Mouse (Mus musculus) lung, embryonic 14.5 days (tissue): ENCODE results near the gene Inpp4a. TPM values are rescaled to one million over a fixed set of nuclear protein-coding genes. Genes with fewer than 3 reads are reported as not detected.

Source experiments
- ATAC-seq: fragments of 200-750 bp; cut with Nextera tagmentation; 2 replicates; pipeline ENCODE4 v1.8.0; 2017; ENCODE audit warnings: mild to moderate bottlenecking, moderate TSS enrichment, moderate library complexity; ENCODE audit not compliant: insufficient read depth
- DNase-seq: peaks from one replicate; pipeline ENCODE4 v3.0.0-alpha.2; 2015
- H3K27ac ChIP-seq: fragments of 300-500 bp; sonication (generic); 2 replicates; pipeline ENCODE4 v1.5.1; 2014; ENCODE audit warnings: low read depth, mild to moderate bottlenecking, moderate library complexity
- H3K27me3 ChIP-seq: fragments of 300-500 bp; sonication (generic); 2 replicates; pipeline ENCODE4 v1.6.1; 2014; ENCODE audit warnings: low read length, control low read depth; ENCODE audit not compliant: insufficient read depth
- H3K36me3 ChIP-seq: fragments of 300-500 bp; sonication (generic); 2 replicates; pipeline ENCODE4 v1.6.1; 2014; ENCODE audit warnings: control low read depth; ENCODE audit not compliant: insufficient read depth
- H3K4me1 ChIP-seq: fragments of 300-500 bp; sonication (generic); 2 replicates; pipeline ENCODE4 v1.6.1; 2014; ENCODE audit warnings: antibody characterized with exemption, control low read depth; ENCODE audit not compliant: insufficient read depth
- H3K4me2 ChIP-seq: fragments of 300-500 bp; sonication (generic); 2 replicates; pipeline ENCODE4 v1.6.1; 2014; ENCODE audit warnings: mild to moderate bottlenecking
- H3K4me3 ChIP-seq: fragments of 300-500 bp; sonication (generic); 2 replicates; pipeline ENCODE4 v1.5.1; 2014; ENCODE audit warnings: low read depth, low read length
- H3K9ac ChIP-seq: fragments of 300-500 bp; sonication (generic); 2 replicates; pipeline ENCODE4 v1.6.1; 2014
- H3K9me3 ChIP-seq: fragments of 300-500 bp; sonication (generic); 2 replicates; pipeline ENCODE4 v1.6.1; 2016; ENCODE audit warnings: low read depth, low read length, control low read depth
- CTCF ChIP-seq: IDR thresholded peaks from 2 replicates; pipeline ENCODE4 v1.5.1; 2016; ENCODE audit warnings: antibody characterized with exemption, low read depth
- WGBS: fragments of 180-500 bp; shearing (Covaris S2); extraction: QIAGEN DNeasy Blood & Tissue Kit; methylation state at CpG from one replicate; pipeline ENCODE4 v1.1.7; 2014; 5-methylcytosine and 5-hydroxymethylcytosine counted together
- polyA plus RNA-seq: library from polyadenylated mRNA; unstranded; fragments of >200 nt; fragmentation: Nextera tagmentation; extraction: Ambion mirVana; gene quantifications from 2 replicates; pipeline ENCODE4 v1.2.1, GENCODE M21; 2014

Gene Inpp4a
- polyA plus RNA-seq, 1 experiment from 2014 or later: 11.1 TPM

GRCm38 (mm10) chr1:37322690-37323089 lies 23.0 kb downstream of the Inpp4a start:
- Histone ChIP-seq H3K9me3 (no peaks in the 10 kb centered on the region), H3K4me3 (no peak overlapping the region), H3K36me3 (no peaks in the 10 kb centered on the region), H3K4me2 (no peak overlapping the region), H3K4me1 (no peaks in the 10 kb centered on the region), H3K9ac (no peak overlapping the region), H3K27me3 (no peaks in the 10 kb centered on the region), H3K27ac (no peak overlapping the region)
- no peak for DNase-seq
- 84% methylated on average over 2 of the region's 2 CpGs for WGBS
- TF ChIP-seq CTCF: no peak
- ATAC-seq: no peak

GRCm38 (mm10) chr1:37323208-37323607 lies 23.5 kb downstream of the Inpp4a start:
- no peak overlapping the region for H3K9ac ChIP-seq
- H3K27me3 ChIP-seq: no peaks in the 10 kb centered on the region
- H3K4me2 ChIP-seq: no peak overlapping the region
- no peaks in the 10 kb centered on the region for H3K9me3 ChIP-seq
- H3K36me3 ChIP-seq: no peaks in the 10 kb centered on the region
- ATAC-seq: no peak
- no peak for DNase-seq
- H3K27ac ChIP-seq: no peak overlapping the region
- TF ChIP-seq CTCF: no peak
- no peaks in the 10 kb centered on the region for H3K4me1 ChIP-seq
- 82% methylated on average over 4 of the region's 4 CpGs for WGBS
- no peak overlapping the region for H3K4me3 ChIP-seq

GRCm38 (mm10) chr1:37324569-37324968 lies 24.9 kb downstream of the Inpp4a start:
- Histone ChIP-seq H3K9me3 (no peaks in the 10 kb centered on the region), H3K27me3 (no peaks in the 10 kb centered on the region), H3K4me3 (no peak overlapping the region), H3K9ac (no peak overlapping the region), H3K27ac (no peak overlapping the region), H3K4me1 (no peaks in the 10 kb centered on the region), H3K36me3 (no peaks in the 10 kb centered on the region), H3K4me2 (no peak overlapping the region)
- ATAC-seq: no peak
- no peak for TF ChIP-seq CTCF
- no peak for DNase-seq
- WGBS: 34% methylated on average over 5 of the region's 5 CpGs

GRCm38 (mm10) chr1:37327311-37327710 lies 27.6 kb downstream of the Inpp4a start:
- Histone ChIP-seq H3K9me3 (no peaks in the 10 kb centered on the region), H3K27me3 (no peaks in the 10 kb centered on the region)

DNA sequence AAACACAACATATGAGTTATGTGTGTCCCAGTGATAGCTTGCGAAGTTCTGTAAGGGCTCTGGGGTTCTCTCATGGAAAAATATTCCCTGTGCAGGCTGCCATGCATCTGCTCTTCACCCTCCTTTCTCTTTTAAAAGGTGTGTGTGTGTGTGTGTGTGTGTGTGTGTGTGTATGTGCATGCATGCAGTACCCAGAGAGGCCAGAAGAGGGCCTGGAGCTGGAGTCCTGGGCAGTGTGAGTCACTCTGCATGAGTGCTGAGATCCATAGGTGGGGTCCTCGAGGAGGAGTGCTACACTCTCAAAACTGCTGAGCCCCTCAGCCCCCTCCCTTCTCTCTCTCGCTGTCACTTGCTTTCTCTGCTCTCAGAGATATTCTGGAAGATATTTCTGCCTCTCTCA lies 29.5 kb downstream of the Inpp4a start:
- H3K4me2 ChIP-seq: no peak overlapping the region

More at GRCm38 (mm10) chr1:37327311-37327710, 27.6 kb downstream of the Inpp4a start:
- ATAC-seq (no peak), DNase-seq (no peak)
- H3K9ac ChIP-seq: no peak overlapping the region
- H3K4me3 ChIP-seq: no peak overlapping the region
- no peaks in the 10 kb centered on the region for H3K36me3 ChIP-seq
- 42% methylated on average over 4 of the region's 4 CpGs for WGBS
- no peak overlapping the region for H3K4me2 ChIP-seq
- no peak overlapping the region for H3K27ac ChIP-seq
- H3K4me1 ChIP-seq: no peaks in the 10 kb centered on the region
- TF ChIP-seq CTCF: no peak

DNA sequence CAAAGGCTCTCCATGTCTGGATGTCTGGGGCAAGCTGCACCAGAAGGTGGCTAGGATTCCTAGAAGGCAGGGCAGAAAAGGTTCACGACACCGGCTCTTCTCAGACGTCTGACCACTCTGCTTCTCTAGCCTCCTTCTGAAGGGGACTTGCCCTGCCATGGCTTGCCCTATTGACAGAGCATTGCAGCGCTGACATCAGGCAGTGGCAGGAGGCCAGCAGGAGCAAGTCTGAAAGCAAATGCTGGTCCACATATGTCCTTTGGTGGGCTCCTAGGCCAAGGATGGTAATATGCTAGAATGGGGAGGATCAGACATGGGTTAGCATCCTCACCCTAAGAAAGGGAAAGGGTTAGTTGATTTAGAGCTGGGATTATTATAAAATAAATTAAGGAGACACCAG lies 30.2 kb downstream of the Inpp4a start:
- TF ChIP-seq CTCF: no peak
- Histone ChIP-seq H3K36me3 (no peaks in the 10 kb centered on the region), H3K27ac (no peak overlapping the region), H3K4me2 (no peak overlapping the region), H3K9me3 (no peaks in the 10 kb centered on the region), H3K9ac (no peak overlapping the region), H3K4me3 (no peak overlapping the region), H3K27me3 (no peaks in the 10 kb centered on the region), H3K4me1 (no peaks in the 10 kb centered on the region)
- ATAC-seq (no peak), DNase-seq (no peak)
- WGBS: 87% methylated on average over 4 of the region's 4 CpGs

More for the DNA sequence above, 29.5 kb downstream of the Inpp4a start:
- Histone ChIP-seq H3K4me3 (no peak overlapping the region), H3K9ac (no peak overlapping the region), H3K27me3 (no peaks in the 10 kb centered on the region), H3K9me3 (no peaks in the 10 kb centered on the region), H3K36me3 (no peaks in the 10 kb centered on the region), H3K4me1 (no peaks in the 10 kb centered on the region), H3K27ac (no peak overlapping the region)
- TF ChIP-seq CTCF: 0 out of 2 replicates have a peak, but pooled peaks have one; percentile 41
- ATAC-seq (no peak), DNase-seq (no peak)
- WGBS: 81% methylated on average over 3 of the region's 3 CpGs

- Histone ChIP-seq H3K9ac (no peak overlapping the region), H3K4me1 (0 out of 2 replicates have a peak, but pooled peaks cover 9% of the 10 kb centered on the region), H3K36me3 (no peaks in the 10 kb centered on the region), H3K4me3 (no peak overlapping the region), H3K27me3 (no peaks in the 10 kb centered on the region), H3K27ac (no peak overlapping the region), H3K9me3 (no peaks in the 10 kb centered on the region), H3K4me2 (no peak overlapping the region)
- DNase-seq (no peak), ATAC-seq (no peak)
- TF ChIP-seq CTCF: no peak
- 82% methylated on average over 3 of the region's 3 CpGs for WGBS
Measured at GRCm38 (mm10) chr1:37332756-37333155, 33.1 kb downstream of the Inpp4a start.
